Mouse (Mus musculus): ENCODE measurements around the gene Gm49358.
A peak's percentile ranks its signal among the peaks of the same experiment; 100 is the strongest.

Gene Gm49358

GRCm38 (mm10) chr10:86878721-86879120 is 114.9 kb downstream of the Gm49358 start:
- no peak for DNase-seq

- DNase-seq = peak; percentile 12
Measured at GRCm38 (mm10) chr10:86880071-86880806, 116.5 kb downstream of the Gm49358 start.

- no peak for DNase-seq
Measured at GRCm38 (mm10) chr10:86881448-86881847, 117.7 kb downstream of the Gm49358 start.

Data from cerebellum, adult 8-10 months (tissue).